Mouse (Mus musculus) neural tube, embryonic 12.5 days (tissue): ENCODE measurements at regions not wholly inside any gene's neighbourhood (a gene's known extent, or its start where the extent isn't known, plus 50 kb on each side); places are given as distances from the start of the nearest gene placed in this dataset.

Source experiments
- ATAC-seq: fragments of 200-750 bp; cut with Nextera tagmentation; 2 replicates; pipeline ENCODE4 v1.8.0; 2017; ENCODE audit warnings: low read depth, mild to moderate bottlenecking, moderate TSS enrichment, moderate library complexity; ENCODE audit not compliant: low FRiP score
- H3K27ac ChIP-seq: fragments of 300-500 bp; sonication (generic); 2 replicates; pipeline ENCODE4 v1.5.1; 2016
- H3K27me3 ChIP-seq: fragments of 300-500 bp; sonication (generic); replicated peaks from 2 replicates; pipeline ENCODE4 v1.6.1; 2016; ENCODE audit warnings: mild to moderate bottlenecking
- H3K36me3 ChIP-seq: fragments of 300-500 bp; sonication (generic); 2 replicates; pipeline ENCODE4 v1.6.1; 2016; ENCODE audit warnings: mild to moderate bottlenecking
- H3K4me1 ChIP-seq: fragments of 300-500 bp; sonication (generic); 2 replicates; pipeline ENCODE4 v1.6.1; 2016
- H3K4me2 ChIP-seq: fragments of 300-500 bp; sonication (generic); replicated peaks from 2 replicates; pipeline ENCODE4 v1.6.1; 2016; ENCODE audit warnings: mild to moderate bottlenecking
- H3K4me3 ChIP-seq: fragments of 300-500 bp; sonication (generic); 2 replicates; pipeline ENCODE4 v1.5.1; 2016
- H3K9ac ChIP-seq: fragments of 300-500 bp; sonication (generic); 2 replicates; pipeline ENCODE4 v1.6.1; 2016; ENCODE audit warnings: mild to moderate bottlenecking
- H3K9me3 ChIP-seq: fragments of 300-500 bp; sonication (generic); 2 replicates; pipeline ENCODE4 v1.6.1; 2016; ENCODE audit warnings: mild to moderate bottlenecking
- WGBS: fragments of 180-500 bp; shearing (Covaris S2); methylation state at CpG from one replicate; pipeline ENCODE4 v1.1.7; 2016; 5-methylcytosine and 5-hydroxymethylcytosine counted together

GRCm38 (mm10) chr1:73718421-73718820 is 405.8 kb downstream of the Tns1 start:
- 85% methylated on average over 5 of the region's 5 CpGs for WGBS
- H3K4me1 ChIP-seq = no peaks in the 10 kb centered on the region
- no peak overlapping the region for H3K4me2 ChIP-seq
- no peak overlapping the region for H3K4me3 ChIP-seq
- ATAC-seq = no peak
- no peak overlapping the region for H3K27ac ChIP-seq
- no peaks in the 10 kb centered on the region for H3K27me3 ChIP-seq
- H3K9ac ChIP-seq = no peak overlapping the region
- H3K9me3 ChIP-seq = no peaks in the 10 kb centered on the region
- H3K36me3 ChIP-seq = no peaks in the 10 kb centered on the region

- no peak overlapping the region for H3K27ac ChIP-seq
- no peak for ATAC-seq
- no peak overlapping the region for H3K4me2 ChIP-seq
- no peaks in the 10 kb centered on the region for H3K27me3 ChIP-seq
- no peaks in the 10 kb centered on the region for H3K9me3 ChIP-seq
- H3K9ac ChIP-seq = no peak overlapping the region
- H3K4me1 ChIP-seq = no peaks in the 10 kb centered on the region
- no peaks in the 10 kb centered on the region for H3K36me3 ChIP-seq
- 82% methylated on average over 7 of the region's 7 CpGs for WGBS
- H3K4me3 ChIP-seq = no peak overlapping the region
Observed at GRCm38 (mm10) chr1:73717401-73717800, 406.8 kb downstream of the Tns1 start.

- ATAC-seq = no peak
Observed at GRCm38 (mm10) chr1:73716901-73717300, 407.3 kb downstream of the Tns1 start.

GRCm38 (mm10) chr1:73715571-73715970 is 408.7 kb downstream of the Tns1 start:
- no peaks in the 10 kb centered on the region for H3K36me3 ChIP-seq
- no peak overlapping the region for H3K4me3 ChIP-seq
- H3K27me3 ChIP-seq = no peaks in the 10 kb centered on the region
- ATAC-seq = no peak
- H3K4me1 ChIP-seq = no peaks in the 10 kb centered on the region
- 75% methylated on average over 2 of the region's 2 CpGs for WGBS
- H3K9me3 ChIP-seq = no peaks in the 10 kb centered on the region
- H3K9ac ChIP-seq = no peak overlapping the region
- H3K4me2 ChIP-seq = no peak overlapping the region
- H3K27ac ChIP-seq = no peak overlapping the region

More at GRCm38 (mm10) chr1:73716901-73717300, 407.3 kb downstream of the Tns1 start:
- Histone ChIP-seq H3K4me3 (no peak overlapping the region), H3K9ac (no peak overlapping the region), H3K4me2 (no peak overlapping the region), H3K27ac (no peak overlapping the region), H3K27me3 (no peaks in the 10 kb centered on the region), H3K4me1 (no peaks in the 10 kb centered on the region), H3K36me3 (no peaks in the 10 kb centered on the region), H3K9me3 (no peaks in the 10 kb centered on the region)

- H3K27ac ChIP-seq = no peak overlapping the region
- H3K4me3 ChIP-seq = no peak overlapping the region
- H3K27me3 ChIP-seq = no peaks in the 10 kb centered on the region
- 42% methylated on average over 4 of the region's 4 CpGs for WGBS
- ATAC-seq = no peak
- no peaks in the 10 kb centered on the region for H3K9me3 ChIP-seq
- H3K4me1 ChIP-seq = 0 out of 2 replicates have a peak, but pooled peaks cover 7% of the 10 kb centered on the region
- H3K9ac ChIP-seq = no peak overlapping the region
- H3K4me2 ChIP-seq = no peak overlapping the region
- H3K36me3 ChIP-seq = no peaks in the 10 kb centered on the region
Observed at GRCm38 (mm10) chr1:73702428-73702842, 421.8 kb downstream of the Tns1 start.

- Histone ChIP-seq H3K4me2 (no peak overlapping the region), H3K4me1 (no peaks in the 10 kb centered on the region), H3K9ac (no peak overlapping the region), H3K4me3 (no peak overlapping the region), H3K27ac (no peak overlapping the region), H3K9me3 (no peaks in the 10 kb centered on the region), H3K27me3 (no peaks in the 10 kb centered on the region), H3K36me3 (no peaks in the 10 kb centered on the region)
- 54% methylated on average over 2 of the region's 2 CpGs for WGBS
- ATAC-seq = no peak
Observed at GRCm38 (mm10) chr1:73693537-73693936, 430.7 kb downstream of the Tns1 start.

GRCm38 (mm10) chr1:73685734-73686133 is 438.5 kb downstream of the Tns1 start:
- no peaks in the 10 kb centered on the region for H3K4me1 ChIP-seq

GRCm38 (mm10) chr1:73685066-73685465 is 439.2 kb downstream of the Tns1 start:
- WGBS = 92% methylated on average over 4 of the region's 4 CpGs
- Histone ChIP-seq H3K27me3 (no peaks in the 10 kb centered on the region), H3K9ac (no peak overlapping the region), H3K4me3 (no peak overlapping the region), H3K27ac (no peak overlapping the region), H3K9me3 (no peaks in the 10 kb centered on the region), H3K4me2 (no peak overlapping the region), H3K36me3 (no peaks in the 10 kb centered on the region), H3K4me1 (no peaks in the 10 kb centered on the region)
- ATAC-seq = no peak

More at GRCm38 (mm10) chr1:73685734-73686133, 438.5 kb downstream of the Tns1 start:
- Histone ChIP-seq H3K9ac (no peak overlapping the region), H3K27me3 (no peaks in the 10 kb centered on the region), H3K36me3 (no peaks in the 10 kb centered on the region), H3K27ac (no peak overlapping the region), H3K9me3 (no peaks in the 10 kb centered on the region), H3K4me2 (no peak overlapping the region), H3K4me3 (no peak overlapping the region)
- no peak for ATAC-seq
- WGBS = 84% methylated on average over 4 of the region's 4 CpGs

GRCm38 (mm10) chr1:73684166-73684565 is 440.1 kb downstream of the Tns1 start:
- no peaks in the 10 kb centered on the region for H3K4me1 ChIP-seq
- no peak overlapping the region for H3K9ac ChIP-seq
- no peak overlapping the region for H3K4me2 ChIP-seq
- H3K27ac ChIP-seq = no peak overlapping the region
- 93% methylated on average over 5 of the region's 5 CpGs for WGBS
- H3K36me3 ChIP-seq = no peaks in the 10 kb centered on the region
- no peaks in the 10 kb centered on the region for H3K9me3 ChIP-seq
- H3K27me3 ChIP-seq = no peaks in the 10 kb centered on the region
- H3K4me3 ChIP-seq = no peak overlapping the region
- no peak for ATAC-seq

GRCm38 (mm10) chr1:73683132-73683888 is 440.9 kb downstream of the Tns1 start:
- Histone ChIP-seq H3K4me3 (no peak overlapping the region), H3K27me3 (no peaks in the 10 kb centered on the region), H3K27ac (no peak overlapping the region), H3K36me3 (no peaks in the 10 kb centered on the region), H3K4me1 (no peaks in the 10 kb centered on the region), H3K9ac (no peak overlapping the region), H3K9me3 (no peaks in the 10 kb centered on the region), H3K4me2 (no peak overlapping the region)
- WGBS = 63% methylated on average over 4 of the region's 4 CpGs
- ATAC-seq = no peak

GRCm38 (mm10) chr1:73681697-73682096 is 442.6 kb downstream of the Tns1 start:
- no peak for ATAC-seq
- no peaks in the 10 kb centered on the region for H3K9me3 ChIP-seq
- H3K27ac ChIP-seq = no peak overlapping the region
- H3K27me3 ChIP-seq = no peaks in the 10 kb centered on the region
- H3K36me3 ChIP-seq = no peaks in the 10 kb centered on the region
- WGBS = 81% methylated on average over 1 of the region's 1 CpGs
- H3K4me3 ChIP-seq = no peak overlapping the region
- H3K9ac ChIP-seq = no peak overlapping the region
- no peak overlapping the region for H3K4me2 ChIP-seq
- no peaks in the 10 kb centered on the region for H3K4me1 ChIP-seq

GRCm38 (mm10) chr1:73680829-73681228 is 443.4 kb downstream of the Tns1 start:
- no peaks in the 10 kb centered on the region for H3K36me3 ChIP-seq
- H3K4me2 ChIP-seq = no peak overlapping the region
- no peak for ATAC-seq
- no peaks in the 10 kb centered on the region for H3K27me3 ChIP-seq
- WGBS = 87% methylated on average over 3 of the region's 3 CpGs
- H3K4me1 ChIP-seq = no peaks in the 10 kb centered on the region
- H3K4me3 ChIP-seq = no peak overlapping the region
- no peak overlapping the region for H3K27ac ChIP-seq
- H3K9ac ChIP-seq = no peak overlapping the region
- no peaks in the 10 kb centered on the region for H3K9me3 ChIP-seq

GRCm38 (mm10) chr1:73673851-73674235 is 450.4 kb downstream of the Tns1 start:
- 59% methylated on average over 1 of the region's 1 CpGs for WGBS
- no peak for ATAC-seq
- no peaks in the 10 kb centered on the region for H3K27me3 ChIP-seq
- H3K36me3 ChIP-seq = no peaks in the 10 kb centered on the region
- H3K9ac ChIP-seq = no peak overlapping the region
- no peak overlapping the region for H3K4me3 ChIP-seq
- no peak overlapping the region for H3K4me2 ChIP-seq
- no peaks in the 10 kb centered on the region for H3K9me3 ChIP-seq
- no peak overlapping the region for H3K27ac ChIP-seq
- peaks cover 5% of the 10 kb centered on the region for H3K4me1 ChIP-seq
